Mouse (Mus musculus): ENCODE measurements around the gene Smagp. TPM values are rescaled to one million over a fixed set of nuclear protein-coding genes. Genes with fewer than 3 reads are reported as not detected.

Gene Smagp
- polyA plus RNA-seq, 1 experiment, result not detected

GRCm38 (mm10) chr15:100654271-100654670, 17.5 kb upstream of the Smagp start:
- H3K4me3 ChIP-seq (ENCODE audit: insufficient read depth, low read depth, low read length), result no peak overlapping the region
- H3K4me1 ChIP-seq (ENCODE audit: control insufficient read depth, insufficient read depth, low read length), result no peaks in the 10 kb centered on the region
- TF ChIP-seq CTCF (IDR thresholded peaks at IDR 0.05; ENCODE audit: insufficient read depth, low read depth, low read length) (no peak), POLR2A (IDR thresholded peaks at IDR 0.05; ENCODE audit: insufficient read depth, low read depth, low read length) (no peak)
- H3K27ac ChIP-seq (ENCODE audit: insufficient read depth, low read depth, low read length), result no peak overlapping the region
- WGBS, result 81% methylated on average over 1 of the region's 1 CpGs

- no peak overlapping the region for H3K4me3 ChIP-seq (ENCODE audit: insufficient read depth, low read depth, low read length)
These were observed 14.9 kb upstream of the Smagp start for GRCm38 (mm10) chr15:100651610-100652009.

DNA sequence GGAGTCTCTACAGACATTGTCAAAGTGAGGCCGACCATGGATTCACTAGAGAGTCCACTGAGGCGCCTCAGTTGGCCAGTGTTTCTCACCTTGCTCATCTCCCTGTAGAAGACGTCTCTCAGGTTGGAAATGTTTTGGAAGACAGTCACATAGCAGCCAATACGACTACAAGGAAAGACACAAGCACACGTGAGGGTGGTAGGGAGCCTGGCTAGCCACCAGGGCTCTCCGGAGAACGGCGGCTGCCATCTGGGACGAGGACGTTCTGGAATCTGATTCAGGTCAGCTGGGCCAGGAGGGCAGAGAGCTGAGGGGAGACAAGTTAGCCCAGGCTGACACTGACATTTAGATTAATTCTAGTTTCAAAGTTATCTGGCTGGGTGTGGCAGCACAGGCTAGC, 13.4 kb upstream of the Smagp start:
- 93% methylated on average over 10 of the region's 10 CpGs for WGBS
- H3K4me1 ChIP-seq (ENCODE audit: control insufficient read depth, insufficient read depth, low read length), result no peaks in the 10 kb centered on the region
- TF ChIP-seq CTCF (IDR thresholded peaks at IDR 0.05; ENCODE audit: insufficient read depth, low read depth, low read length) (no peak), POLR2A (IDR thresholded peaks at IDR 0.05; ENCODE audit: insufficient read depth, low read depth, low read length) (no peak)

More at GRCm38 (mm10) chr15:100651610-100652009, 14.9 kb upstream of the Smagp start:
- WGBS, result 92% methylated on average over 9 of the region's 9 CpGs
- no peak overlapping the region for H3K27ac ChIP-seq (ENCODE audit: insufficient read depth, low read depth, low read length)
- H3K4me1 ChIP-seq (ENCODE audit: control insufficient read depth, insufficient read depth, low read length), result no peaks in the 10 kb centered on the region
- TF ChIP-seq POLR2A (IDR thresholded peaks at IDR 0.05; ENCODE audit: insufficient read depth, low read depth, low read length) (no peak), CTCF (IDR thresholded peaks at IDR 0.05; ENCODE audit: insufficient read depth, low read depth, low read length) (no peak)

GRCm38 (mm10) chr15:100646161-100646560, 9.4 kb upstream of the Smagp start:
- 77% methylated on average over 6 of the region's 6 CpGs for WGBS
- Histone ChIP-seq H3K27ac (ENCODE audit: insufficient read depth, low read depth, low read length) (no peak overlapping the region), H3K4me3 (ENCODE audit: insufficient read depth, low read depth, low read length) (no peak overlapping the region), H3K4me1 (ENCODE audit: control insufficient read depth, insufficient read depth, low read length) (no peaks in the 10 kb centered on the region)
- TF ChIP-seq POLR2A (IDR thresholded peaks at IDR 0.05; ENCODE audit: insufficient read depth, low read depth, low read length) (no peak), CTCF (IDR thresholded peaks at IDR 0.05; ENCODE audit: insufficient read depth, low read depth, low read length) (no peak)

More for the DNA sequence above, 13.4 kb upstream of the Smagp start:
- Histone ChIP-seq H3K27ac (ENCODE audit: insufficient read depth, low read depth, low read length) (no peak overlapping the region), H3K4me3 (ENCODE audit: insufficient read depth, low read depth, low read length) (no peak overlapping the region)

- Histone ChIP-seq H3K4me1 (ENCODE audit: control insufficient read depth, insufficient read depth, low read length) (no peaks in the 10 kb centered on the region), H3K4me3 (ENCODE audit: insufficient read depth, low read depth, low read length) (no peak overlapping the region), H3K27ac (ENCODE audit: insufficient read depth, low read depth, low read length) (no peak overlapping the region)
- no peak for TF ChIP-seq CTCF (IDR thresholded peaks at IDR 0.05; ENCODE audit: insufficient read depth, low read depth, low read length)
- no peak for TF ChIP-seq POLR2A (IDR thresholded peaks at IDR 0.05; ENCODE audit: insufficient read depth, low read depth, low read length)
- WGBS, result 90% methylated on average over 7 of the region's 7 CpGs
These were observed 5.7 kb upstream of the Smagp start for GRCm38 (mm10) chr15:100642451-100642850.

- Histone ChIP-seq H3K27ac (ENCODE audit: insufficient read depth, low read depth, low read length) (no peak overlapping the region), H3K4me1 (ENCODE audit: control insufficient read depth, insufficient read depth, low read length) (peaks cover 8% of the 10 kb centered on the region), H3K4me3 (ENCODE audit: insufficient read depth, low read depth, low read length) (no peak overlapping the region)
- 69% methylated on average over 16 of the region's 16 CpGs for WGBS
- TF ChIP-seq CTCF (IDR thresholded peaks at IDR 0.05; ENCODE audit: insufficient read depth, low read depth, low read length) (no peak), POLR2A (IDR thresholded peaks at IDR 0.05; ENCODE audit: insufficient read depth, low read depth, low read length) (no peak)
These were observed 4.6 kb upstream of the Smagp start for GRCm38 (mm10) chr15:100641226-100641810.

GRCm38 (mm10) chr15:100639972-100640750, 3.4 kb upstream of the Smagp start:
- no peak overlapping the region for H3K27ac ChIP-seq (ENCODE audit: insufficient read depth, low read depth, low read length)
- TF ChIP-seq CTCF (IDR thresholded peaks at IDR 0.05; ENCODE audit: insufficient read depth, low read depth, low read length), result no peak
- no peak for TF ChIP-seq POLR2A (IDR thresholded peaks at IDR 0.05; ENCODE audit: insufficient read depth, low read depth, low read length)
- WGBS, result 83% methylated on average over 16 of the region's 16 CpGs

GRCm38 (mm10) chr15:100637661-100638060, 921 bp upstream of the Smagp start:
- Histone ChIP-seq H3K4me3 (ENCODE audit: insufficient read depth, low read depth, low read length) (no peak overlapping the region), H3K4me1 (ENCODE audit: control insufficient read depth, insufficient read depth, low read length) (peaks cover 10% of the 10 kb centered on the region), H3K27ac (ENCODE audit: insufficient read depth, low read depth, low read length) (no peak overlapping the region)
- TF ChIP-seq CTCF (IDR thresholded peaks at IDR 0.05; ENCODE audit: insufficient read depth, low read depth, low read length) (no peak), POLR2A (IDR thresholded peaks at IDR 0.05; ENCODE audit: insufficient read depth, low read depth, low read length) (no peak)
- WGBS, result 23% methylated on average over 6 of the region's 6 CpGs

More at GRCm38 (mm10) chr15:100639972-100640750, 3.4 kb upstream of the Smagp start:
- Histone ChIP-seq H3K4me1 (ENCODE audit: control insufficient read depth, insufficient read depth, low read length) (peaks cover 10% of the 10 kb centered on the region), H3K4me3 (ENCODE audit: insufficient read depth, low read depth, low read length) (no peak overlapping the region)

All from olfactory bulb, adult 2 months (tissue).